9 mouse cellular contexts compared by ENCODE assay signal in the genomic region with DNA sequence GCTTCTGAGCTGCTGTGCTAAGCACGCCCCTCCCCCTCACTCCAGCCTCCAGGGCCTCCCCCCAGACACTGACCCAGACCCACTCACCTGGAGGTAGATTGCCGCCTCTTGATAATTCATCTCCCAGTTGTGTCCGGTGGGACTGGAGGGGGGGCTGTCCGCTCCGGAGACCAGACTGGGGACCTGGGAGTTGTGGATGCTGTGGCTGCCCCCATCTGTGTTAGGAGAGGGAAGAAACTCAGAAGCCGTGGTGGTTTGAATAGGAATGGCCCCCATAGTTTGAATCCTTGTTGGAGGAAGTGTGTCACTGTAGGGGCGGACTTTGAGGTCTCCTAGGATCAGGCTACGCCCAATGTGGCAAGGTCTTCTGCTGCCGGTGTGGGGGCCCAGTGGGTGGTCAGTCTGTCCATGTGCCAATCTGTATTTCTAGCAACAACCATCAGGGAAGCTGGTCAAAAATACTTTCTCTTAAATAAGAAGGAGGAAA. TPM values are rescaled to one million over a fixed set of nuclear protein-coding genes. Genes with fewer than 3 reads are reported as not detected.
DNase-seq lines count a peak whose midpoint lies in the region; ATAC-seq and TF ChIP-seq lines count a peak whose summit lies in the region.
"Had no signal": no experiment of that assay in that cellular context is flagged by ENCODE, and none has a peak within 500 bp of the region (broad histone marks: within the 10 kb centered on the region; RNA-seq: fewer than 3 reads in every experiment).

No protein-coding gene starts in this region.

- no peak overlapping the region for H3K9ac ChIP-seq in hindbrain, embryonic 12.5 days

- no peaks in the 10 kb centered on the region for H3K9me3 ChIP-seq in hindbrain, embryonic 12.5 days (replicated peaks)
- H3K9me3 ChIP-seq in megakaryocyte, embryonic 14.5 days: no peaks in the 10 kb centered on the region
- H3K9me3 ChIP-seq: G1E had no signal

- DNase-seq in heart, adult 18-20 months: peak; percentile 24 to 36
- no peak for DNase-seq in heart, postnatal 14 days
- DNase-seq in layer of hippocampus, postnatal 10 days (ENCODE audit: low spot score in 2 of 2): no peak
- no peak for DNase-seq in left cerebral cortex, postnatal 36 days (ENCODE audit: low spot score in 2 of 2)

- no peaks in the 10 kb centered on the region for H3K27me3 ChIP-seq in hindbrain, embryonic 12.5 days
- H3K27me3 ChIP-seq in megakaryocyte, embryonic 14.5 days (replicated peaks): peaks cover 2% of the 10 kb centered on the region

- intact Hi-C loops in heart, postnatal 14 days (cut with DNase I): no loop called here
- intact Hi-C loops in left cerebral cortex, postnatal 36 days (cut with DNase I): no loop called here

- H3K36me3 ChIP-seq in hindbrain, embryonic 12.5 days: peaks cover 15% of the 10 kb centered on the region
- H3K36me3 ChIP-seq in megakaryocyte, embryonic 14.5 days (replicated peaks; ENCODE audit: low read length): peaks cover 33% of the 10 kb centered on the region

- TF ChIP-seq CTCF in bone marrow, adult 2 months (IDR thresholded peaks at IDR 0.05; ENCODE audit: control insufficient read depth, insufficient read depth, low read length): no peak

- ATAC-seq in hindbrain, embryonic 12.5 days (ENCODE audit: low FRiP score): no peak
- no peak for ATAC-seq in inflammation-experienced regulatory T-cells, adult 6 months

- peak overlapping the region; percentile 57 for H3K4me3 ChIP-seq in bone marrow, adult 2 months (replicated peaks; ENCODE audit: control insufficient read depth, low read depth, low read length)
- H3K4me3 ChIP-seq in hindbrain, embryonic 12.5 days: no peak overlapping the region
- H3K4me3 ChIP-seq in megakaryocyte, embryonic 14.5 days (replicated peaks): peak overlapping the region; percentile 91

- peak overlapping the region; percentile 29; the same call in 1 of the 2 replicates for H3K27ac ChIP-seq in bone marrow, adult 2 months (ENCODE audit: control insufficient read depth, insufficient read depth, low read depth, low read length, poor library complexity)
- peak overlapping the region; percentile 58 for H3K27ac ChIP-seq in hindbrain, embryonic 12.5 days

- WGBS in bone marrow, adult 2 months: 29% methylated on average over 9 of the region's 9 CpGs
- 53% methylated on average over 9 of the region's 9 CpGs for WGBS in hindbrain, embryonic 12.5 days

- H3K4me1 ChIP-seq in bone marrow, adult 2 months (ENCODE audit: control insufficient read depth, insufficient read depth, low read length): peaks cover 3% of the 10 kb centered on the region; the same call in 1 of the 2 replicates
- peaks cover 51% of the 10 kb centered on the region for H3K4me1 ChIP-seq in hindbrain, embryonic 12.5 days
- peaks cover 67% of the 10 kb centered on the region for H3K4me1 ChIP-seq in megakaryocyte, embryonic 14.5 days

- H3K4me2 ChIP-seq in hindbrain, embryonic 12.5 days (replicated peaks): 0 out of 2 replicates have a peak overlapping the region, but pooled peaks have one; percentile 6

- no peak for TF ChIP-seq POLR2A in bone marrow, adult 2 months (IDR thresholded peaks at IDR 0.05; ENCODE audit: borderline replicate concordance, control insufficient read depth, low read depth, low read length)

RNA-seq across cellular contexts. Expression of a gene that starts 28.3 kb away (rescaled TPM):
- total RNA-seq in heart, adult 18-20 months (2021): 10 to 100 TPM; 29.7 to 35.5 TPM
- total RNA-seq in heart, postnatal 14 days (2021): 10 to 100 TPM; 34.1 to 39.0 TPM
- polyA plus RNA-seq in bone marrow, adult 2 months (2011; ENCODE audit: insufficient read depth, insufficient read length, low replicate concordance, missing spikeins): 34.6 and 46.7 TPM in 2 replicates
- polyA plus RNA-seq in hindbrain, embryonic 12.5 days (2016; fragmentation: Nextera tagmentation; extraction: Ambion mirVana): 18.4 and 19.2 TPM in 2 replicates
- polyA plus RNA-seq in megakaryocyte, embryonic 14.5 days (2012; ENCODE audit: insufficient read depth, low replicate concordance): 68.6 and 71.5 TPM in 2 replicates
- polyA plus RNA-seq in inflammation-experienced regulatory T-cells, adult 6 months (2017; shearing (Covaris generic)): 10 to 100 TPM in 2 of 3 experiments, 1 to 10 TPM in 1; 6.4 to 15.8 (median 12.6) TPM
- total RNA-seq in layer of hippocampus, postnatal 10 days (2021): 10 to 100 TPM; 44.1 to 47.4 TPM
- total RNA-seq in left cerebral cortex, postnatal 36 days (2021): 10 to 100 TPM; 32.9 to 36.0 TPM

RNA-seq across cellular contexts. Expression of a gene that starts 28.6 kb away (rescaled TPM):
- total RNA-seq in heart, adult 18-20 months (2021): not detected
- total RNA-seq in heart, postnatal 14 days (2021): under 1 TPM in 1 of 2 experiments, not detected in 1; 0.15 TPM
- 3.7 and 7.2 TPM in 2 replicates for polyA plus RNA-seq in bone marrow, adult 2 months (2011; ENCODE audit: insufficient read depth, insufficient read length, low replicate concordance, missing spikeins)
- 1.9 and 2.5 TPM in 2 replicates for polyA plus RNA-seq in hindbrain, embryonic 12.5 days (2016; fragmentation: Nextera tagmentation; extraction: Ambion mirVana)
- 0.94 and 5.8 TPM in 2 replicates for polyA plus RNA-seq in megakaryocyte, embryonic 14.5 days (2012; ENCODE audit: insufficient read depth, low replicate concordance)
- under 1 TPM in 1 of 3 experiments, not detected in 2; 0.91 TPM for polyA plus RNA-seq in inflammation-experienced regulatory T-cells, adult 6 months (2017; shearing (Covaris generic))
- total RNA-seq in layer of hippocampus, postnatal 10 days (2021): 1 to 10 TPM in 1 of 2 experiments, under 1 TPM in 1; 0.91 to 1.2 TPM
- 1 to 10 TPM in 1 of 2 experiments, under 1 TPM in 1; 0.81 to 1.1 TPM for total RNA-seq in left cerebral cortex, postnatal 36 days (2021)

RNA-seq across cellular contexts. Expression of a gene that starts 49.2 kb away (rescaled TPM):
- total RNA-seq in heart, adult 18-20 months (2021): 10 to 100 TPM in 1 of 2 experiments, 1 to 10 TPM in 1; 9.5 to 11.3 TPM
- total RNA-seq in heart, postnatal 14 days (2021): 10 to 100 TPM in 1 of 2 experiments, 1 to 10 TPM in 1; 8.7 to 16.4 TPM
- polyA plus RNA-seq in bone marrow, adult 2 months (2011; ENCODE audit: insufficient read depth, insufficient read length, low replicate concordance, missing spikeins): 18.8 and 45.1 TPM in 2 replicates
- polyA plus RNA-seq in hindbrain, embryonic 12.5 days (2016; fragmentation: Nextera tagmentation; extraction: Ambion mirVana): 3.5 and 4.0 TPM in 2 replicates
- polyA plus RNA-seq in megakaryocyte, embryonic 14.5 days (2012; ENCODE audit: insufficient read depth, low replicate concordance): 3.0 and 5.3 TPM in 2 replicates
- polyA plus RNA-seq in inflammation-experienced regulatory T-cells, adult 6 months (2017; shearing (Covaris generic)): 10 to 100 TPM in 1 of 3 experiments, 1 to 10 TPM in 2; 6.1 to 14.5 (median 7.3) TPM
- total RNA-seq in layer of hippocampus, postnatal 10 days (2021): 1 to 10 TPM; 5.5 to 5.7 TPM
- total RNA-seq in left cerebral cortex, postnatal 36 days (2021): 1 to 10 TPM; 4.2 to 8.2 TPM

RNA-seq across cellular contexts. Expression of a gene that starts 52.2 kb away (rescaled TPM):
- 10 to 100 TPM; 13.4 to 16.3 TPM for total RNA-seq in heart, adult 18-20 months (2021)
- total RNA-seq in heart, postnatal 14 days (2021): 10 to 100 TPM; 15.1 to 18.3 TPM
- polyA plus RNA-seq in bone marrow, adult 2 months (2011; ENCODE audit: insufficient read depth, insufficient read length, low replicate concordance, missing spikeins): 1.9 and 3.4 TPM in 2 replicates
- polyA plus RNA-seq in hindbrain, embryonic 12.5 days (2016; fragmentation: Nextera tagmentation; extraction: Ambion mirVana): 16.8 and 19.2 TPM in 2 replicates
- 30.9 and 35.5 TPM in 2 replicates for polyA plus RNA-seq in megakaryocyte, embryonic 14.5 days (2012; ENCODE audit: insufficient read depth, low replicate concordance)
- 1 to 10 TPM; 2.1 to 3.5 (median 3.2) TPM for polyA plus RNA-seq in inflammation-experienced regulatory T-cells, adult 6 months (2017; shearing (Covaris generic))
- 10 to 100 TPM; 24.1 to 27.3 TPM for total RNA-seq in layer of hippocampus, postnatal 10 days (2021)
- 10 to 100 TPM; 35.7 to 36.3 TPM for total RNA-seq in left cerebral cortex, postnatal 36 days (2021)

RNA-seq across cellular contexts. Expression of a gene that starts 52.4 kb away (rescaled TPM):
- total RNA-seq in heart, adult 18-20 months (2021): 10 to 100 TPM; 19.2 to 23.0 TPM
- 10 to 100 TPM; 20.4 to 22.5 TPM for total RNA-seq in heart, postnatal 14 days (2021)
- polyA plus RNA-seq in bone marrow, adult 2 months (2011; ENCODE audit: insufficient read depth, insufficient read length, low replicate concordance, missing spikeins): 17.2 and 32.0 TPM in 2 replicates
- polyA plus RNA-seq in hindbrain, embryonic 12.5 days (2016; fragmentation: Nextera tagmentation; extraction: Ambion mirVana): 53.2 and 53.6 TPM in 2 replicates
- 23.6 and 74.7 TPM in 2 replicates for polyA plus RNA-seq in megakaryocyte, embryonic 14.5 days (2012; ENCODE audit: insufficient read depth, low replicate concordance)
- 10 to 100 TPM; 13.0 to 21.1 (median 13.4) TPM for polyA plus RNA-seq in inflammation-experienced regulatory T-cells, adult 6 months (2017; shearing (Covaris generic))
- total RNA-seq in layer of hippocampus, postnatal 10 days (2021): 10 to 100 TPM; 45.0 to 45.1 TPM
- 10 to 100 TPM; 36.9 to 43.1 TPM for total RNA-seq in left cerebral cortex, postnatal 36 days (2021)

Comparison
In these comparisons a context has a peak if more than half of its experiments do, and no peak if none do; other contexts are left out.
1. DNase-seq: peak in heart, adult 18-20 months (2 of 2); none in heart, postnatal 14 days (0 of 2), layer of hippocampus, postnatal 10 days (0 of 2) and left cerebral cortex, postnatal 36 days (0 of 2).